9 mouse cellular contexts compared by ENCODE assay signal in genomic region chr7:98236686-98237359, GRCm38 (mm10). TPM values are rescaled to one million over a fixed set of nuclear protein-coding genes. Genes with fewer than 3 reads are reported as not detected.
DNase-seq lines count a peak whose midpoint lies in the region; ATAC-seq and TF ChIP-seq lines count a peak whose summit lies in the region.
"Had no signal": no experiment of that assay in that cellular context is flagged by ENCODE, and none has a peak within 500 bp of the region (broad histone marks: within the 10 kb centered on the region; RNA-seq: fewer than 3 reads in every experiment).

No protein-coding gene starts in this region.

- H3K27me3 ChIP-seq in heart, postnatal 0 days (ENCODE audit: control insufficient read depth, insufficient read depth, low read length) = no peaks in the 10 kb centered on the region
- no peaks in the 10 kb centered on the region for H3K27me3 ChIP-seq in hindbrain, embryonic 10.5 days (ENCODE audit: insufficient read depth, poor library complexity, severe bottlenecking)

- 19% methylated on average over 3 of the region's 3 CpGs for WGBS in heart, postnatal 0 days
- 90% methylated on average over 3 of the region's 3 CpGs for WGBS in hindbrain, embryonic 10.5 days

- 0 out of 2 replicates have a peak, but pooled peaks cover 10% of the 10 kb centered on the region for H3K4me1 ChIP-seq in heart, postnatal 0 days (ENCODE audit: control insufficient read depth, insufficient read depth)
- no peaks in the 10 kb centered on the region for H3K4me1 ChIP-seq in hindbrain, embryonic 10.5 days (replicated peaks)

- no peak overlapping the region for H3K9ac ChIP-seq in heart, postnatal 0 days (replicated peaks; ENCODE audit: low read depth, low read length)

- no peak for TF ChIP-seq EP300 in heart, postnatal 0 days (IDR thresholded peaks at IDR 0.05; ENCODE audit: low read depth)

- peak; percentile 14 to 26 for DNase-seq in heart, adult 18-20 months
- no peak for DNase-seq in heart, postnatal 25 days (ENCODE audit: low spot score)
- DNase-seq in cerebellum, adult 9-10 months = peak; percentile 94
- peak; percentile 51 for DNase-seq in heart, postnatal 0 days (ENCODE audit: low spot score)
- DNase-seq in left cerebral cortex, postnatal 36 days (ENCODE audit: low spot score in 2 of 2) = peak; percentile 22 to 33
- no peak for DNase-seq in ovary, postnatal 10 days (ENCODE audit: low spot score)
- no peak for DNase-seq in urinary bladder, postnatal 25 days (ENCODE audit: low spot score)
- DNase-seq in hindbrain, embryonic 10.5 days (ENCODE audit: low spot score) = no peak
- DNase-seq: adrenal gland, adult 8-10 months had no signal

- intact Hi-C loops in heart, postnatal 25 days (cut with DNase I) = no loop called here
- intact Hi-C loops in left cerebral cortex, postnatal 36 days (cut with DNase I) = no loop called here

- H3K9me3 ChIP-seq in heart, postnatal 0 days (replicated peaks; ENCODE audit: control insufficient read depth, low read length) = no peaks in the 10 kb centered on the region
- H3K9me3 ChIP-seq in hindbrain, embryonic 10.5 days = no peaks in the 10 kb centered on the region

- peak; percentile 82 for ATAC-seq in heart, postnatal 0 days (ENCODE audit: insufficient read depth, low read depth)

- no peak for TF ChIP-seq CTCF in heart, postnatal 0 days (IDR thresholded peaks at IDR 0.05; ENCODE audit: low read depth)

- H3K27ac ChIP-seq in heart, postnatal 0 days (ENCODE audit: low read depth) = peak overlapping the region; percentile 9; the same call in 1 of the 2 replicates
- no peak overlapping the region for H3K27ac ChIP-seq in hindbrain, embryonic 10.5 days

- H3K4me3 ChIP-seq in heart, postnatal 0 days (ENCODE audit: low read depth, low read length) = no peak overlapping the region
- H3K4me3 ChIP-seq in hindbrain, embryonic 10.5 days = no peak overlapping the region

- no peaks in the 10 kb centered on the region for H3K36me3 ChIP-seq in heart, postnatal 0 days (replicated peaks; ENCODE audit: control insufficient read depth, insufficient read depth, low read length)
- no peaks in the 10 kb centered on the region for H3K36me3 ChIP-seq in hindbrain, embryonic 10.5 days

- H3K4me2 ChIP-seq in heart, postnatal 0 days (ENCODE audit: low read depth, low read length) = peak overlapping the region; percentile 11; the same call in 1 of the 2 replicates

RNA-seq across cellular contexts. Expression of gene B3gnt6, which starts 37.5 kb away (rescaled TPM):
- total RNA-seq in heart, adult 18-20 months (2021) = not detected
- total RNA-seq in heart, postnatal 25 days (2021) = not detected
- total RNA-seq in heart, postnatal 0 days (2014; rRNA removed; ENCODE audit: low replicate concordance) = not detected in 2 replicates
- not detected in 2 replicates for polyA plus RNA-seq in heart, postnatal 0 days (2015; fragmentation: Nextera tagmentation; extraction: Ambion mirVana)
- under 1 TPM; 0.35 to 0.50 TPM for total RNA-seq in left cerebral cortex, postnatal 36 days (2021)
- 0.10 TPM in 1 of 2 replicates, not detected in the other for polyA plus RNA-seq in hindbrain, embryonic 10.5 days (2016; fragmentation: Nextera tagmentation; extraction: Ambion mirVana)

RNA-seq across cellular contexts. Expression of gene Capn5, which starts 58.7 kb away (rescaled TPM):
- 1 to 10 TPM; 1.4 to 3.0 TPM for total RNA-seq in heart, adult 18-20 months (2021)
- 1 to 10 TPM; 1.9 to 2.0 TPM for total RNA-seq in heart, postnatal 25 days (2021)
- 3.4 and 5.6 TPM in 2 replicates for total RNA-seq in heart, postnatal 0 days (2014; rRNA removed; ENCODE audit: low replicate concordance)
- 1.1 and 1.5 TPM in 2 replicates for polyA plus RNA-seq in heart, postnatal 0 days (2015; fragmentation: Nextera tagmentation; extraction: Ambion mirVana)
- 10 to 100 TPM; 35.9 to 37.6 TPM for total RNA-seq in left cerebral cortex, postnatal 36 days (2021)
- polyA plus RNA-seq in hindbrain, embryonic 10.5 days (2016; fragmentation: Nextera tagmentation; extraction: Ambion mirVana) = 5.6 and 9.9 TPM in 2 replicates

Comparison
In these comparisons a context has a peak if more than half of its experiments do, and no peak if none do; other contexts are left out.
1. DNase-seq: peak in heart, adult 18-20 months (2 of 2), cerebellum, adult 9-10 months (single experiment), heart, postnatal 0 days (single experiment) and left cerebral cortex, postnatal 36 days (2 of 2); none in heart, postnatal 25 days (single experiment), ovary, postnatal 10 days (single experiment), urinary bladder, postnatal 25 days (single experiment) and hindbrain, embryonic 10.5 days (single experiment).